Mouse (Mus musculus): ENCODE results near the gene Olfr913.

Gene Olfr913

DNA sequence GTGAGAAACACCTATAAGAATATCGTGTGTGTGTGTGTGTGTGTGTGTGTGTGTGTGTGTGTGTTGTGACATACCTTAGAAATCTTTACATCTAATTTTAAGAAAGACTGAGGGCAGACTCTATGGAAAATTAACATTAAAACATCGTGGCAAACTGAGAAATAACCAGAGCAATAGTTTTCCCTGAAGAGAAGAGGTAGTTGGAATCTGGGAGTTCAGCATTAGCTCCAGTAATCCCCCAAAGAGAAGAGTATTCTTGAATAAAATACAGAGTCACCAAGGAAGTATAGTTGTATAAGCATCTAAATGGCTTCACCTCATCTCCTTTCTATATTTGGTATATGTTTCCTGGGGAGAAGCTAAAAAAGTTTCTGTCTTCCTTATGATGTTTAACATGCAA is at the start of gene Olfr913:
Gene Olfr913 (plus strand): TSS at position 301 of the 400 bp plus-strand sequence.
- no peak for DNase-seq (ENCODE audit: low spot score in 2 of 2)

DNA sequence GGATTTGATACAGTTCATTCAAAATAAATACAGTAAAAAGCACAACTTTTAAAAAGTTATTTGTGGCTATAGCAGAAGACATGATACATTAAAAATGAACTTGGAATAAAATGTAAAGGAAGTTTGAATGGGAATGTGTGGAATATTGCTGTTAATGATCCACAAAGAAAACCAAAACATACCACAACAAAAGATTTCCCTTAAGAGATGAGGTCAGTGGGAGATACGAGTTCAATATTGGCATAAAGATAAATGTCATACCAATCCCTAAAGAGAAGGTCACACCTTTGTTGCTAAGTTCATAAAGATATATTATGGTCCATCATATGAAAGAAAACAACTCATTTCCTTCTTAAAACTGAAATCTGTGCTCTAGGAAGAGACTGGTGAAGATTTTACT is 12.7 kb upstream of the Olfr913 start, which contains the start of gene Olfr912:
Gene Olfr912 (plus strand): TSS at position 301 of the 400 bp plus-strand sequence.
- no peak for DNase-seq (ENCODE audit: low spot score in 2 of 2)

DNA sequence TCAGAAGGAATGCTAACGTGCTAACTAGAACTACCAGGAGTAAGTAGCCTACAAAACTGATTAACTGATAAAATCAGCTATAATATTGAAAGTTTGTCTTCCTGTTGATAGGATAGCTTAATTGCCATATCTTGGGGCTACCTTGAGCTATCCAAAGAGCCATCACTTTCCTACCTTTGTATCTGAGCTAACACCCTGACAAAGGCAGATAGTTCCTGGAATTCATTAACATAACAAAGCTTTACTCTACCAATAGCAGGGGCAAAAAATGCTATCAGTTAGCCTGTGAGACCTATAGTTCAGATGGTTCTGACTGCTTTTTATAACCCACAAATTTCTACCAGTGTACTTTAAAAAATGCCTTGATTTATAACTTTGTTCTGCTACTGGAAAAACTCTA is 1.5 kb upstream of the Olfr913 start:
- DNase-seq (ENCODE audit: low spot score in 2 of 2): no peak

DNA sequence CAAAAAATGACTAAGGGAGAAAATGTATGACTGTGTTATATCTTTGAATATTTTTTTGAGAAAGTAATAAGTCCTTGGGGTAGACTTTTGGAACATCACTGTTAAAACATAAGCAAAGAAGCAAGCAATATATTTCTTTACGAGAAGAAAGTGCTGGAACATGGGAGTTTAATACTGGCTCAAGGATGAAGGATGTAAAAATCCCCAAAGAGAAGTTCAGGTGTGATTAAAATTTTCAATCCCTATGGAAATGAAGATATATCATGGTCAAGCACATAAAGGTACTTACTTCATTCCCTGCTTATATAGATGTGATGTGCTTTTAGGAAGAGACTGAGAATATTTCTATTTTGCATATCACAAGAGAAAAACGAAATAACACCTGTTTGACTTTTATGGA is 12.2 kb downstream of the Olfr913 start, which contains the start of gene Olfr914:
Gene Olfr914 (plus strand): TSS at position 301 of the 400 bp plus-strand sequence.
- no peak for DNase-seq (ENCODE audit: low spot score in 2 of 2)

DNA sequence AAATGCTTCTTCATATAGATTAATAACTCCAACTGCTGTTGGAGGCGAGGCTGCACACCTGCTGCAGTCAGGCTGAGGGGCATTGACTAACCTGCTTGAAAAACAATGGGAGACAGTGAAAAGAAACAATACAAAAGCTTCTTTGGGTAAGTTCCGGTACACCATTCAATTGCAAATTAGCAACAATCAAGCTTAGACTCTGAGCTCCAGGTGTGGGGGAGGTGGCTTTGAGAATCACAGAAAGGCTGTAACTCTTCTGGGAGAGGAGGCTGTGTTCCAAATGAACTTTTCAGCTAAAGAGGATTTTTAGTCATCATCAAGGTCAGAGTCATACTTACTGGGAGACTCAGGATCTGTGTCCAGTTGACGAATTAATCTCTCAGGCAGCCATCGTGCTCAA is 39.8 kb downstream of the Olfr913 start:
- DNase-seq (ENCODE audit: low spot score in 2 of 2): no peak
